Mouse (Mus musculus) CH12.LX (cell line): ENCODE data around the gene Mdk. TPM values are rescaled to one million over a fixed set of nuclear protein-coding genes. Genes with fewer than 3 reads are reported as not detected.

Experiments
- DNase-seq: peaks from one replicate; pipeline ENCODE4 v3.0.0-alpha.2; 2013; ENCODE audit errors: extremely low read depth
- H3K27ac ChIP-seq: 2 replicates; pipeline ENCODE4 v1.5.1; 2012; ENCODE audit warnings: low read depth, mild to moderate bottlenecking, control low read depth, moderate library complexity; ENCODE audit not compliant: insufficient read depth
- H3K27me3 ChIP-seq: replicated peaks from 2 replicates; pipeline ENCODE3; 2012; ENCODE audit warnings: inconsistent platforms
- H3K36me3 ChIP-seq, 2 experiments: replicated peaks in 1 of 2; 2 replicates each; pipeline versions ENCODE3 to v1.6.1; 2012; ENCODE audit warnings: inconsistent platforms in 1 of 2, low read length in 1 of 2, mild to moderate bottlenecking in 1 of 2, mixed read lengths in 1 of 2, moderate library complexity in 1 of 2; ENCODE audit not compliant: control insufficient read depth in 1 of 2, insufficient read depth in 1 of 2
- H3K4me1 ChIP-seq, 2 experiments: 2 replicates each; pipeline ENCODE4 v1.6.1; 2012; ENCODE audit warnings: inconsistent platforms in 1 of 2, moderate library complexity in 1 of 2; ENCODE audit not compliant: insufficient read depth in 2 of 2, control insufficient read depth in 1 of 2
- H3K4me2 ChIP-seq: 2 replicates; pipeline ENCODE4 v1.6.1; 2012; ENCODE audit warnings: low read depth, mild to moderate bottlenecking, control low read depth; ENCODE audit not compliant: poor library complexity, insufficient read depth, severe bottlenecking
- H3K4me3 ChIP-seq, 3 experiments: fragments of 150-350 bp in 1 of 3; sonication (generic) in 1 of 3; replicated peaks in 1 of 3; 2 replicates each; pipeline versions ENCODE3 to v1.5.1; 2011 to 2012; ENCODE audit warnings: low read depth in 2 of 3, low read length in 2 of 3, mild to moderate bottlenecking in 2 of 3, moderate library complexity in 2 of 3, control low read depth in 1 of 3, improper control_type of control experiment in 1 of 3, inconsistent platforms in 1 of 3, mixed read lengths in 1 of 3; ENCODE audit not compliant: poor library complexity in 1 of 3
- H3K79me2 ChIP-seq: replicated peaks from 2 replicates; pipeline ENCODE4 v1.6.1; 2012; ENCODE audit warnings: mild to moderate bottlenecking, moderate library complexity; ENCODE audit not compliant: control insufficient read depth, poor library complexity, insufficient read depth, severe bottlenecking; ENCODE audit errors: extremely low read depth
- H3K9ac ChIP-seq: 2 replicates; pipeline ENCODE4 v1.6.1; 2012; ENCODE audit warnings: low read depth, mild to moderate bottlenecking, control low read depth, moderate library complexity; ENCODE audit not compliant: insufficient read depth
- H3K9me3 ChIP-seq: replicated peaks from 2 replicates; pipeline ENCODE3; 2012; ENCODE audit warnings: low read length, inconsistent platforms, mixed read lengths
- CHD1 ChIP-seq: IDR thresholded peaks from 2 replicates; pipeline ENCODE4 v1.6.1; 2012; ENCODE audit warnings: low read depth, low read length, improper control_type of control experiment, inconsistent platforms
- CTCF ChIP-seq, 2 experiments: IDR thresholded peaks in 1 of 2; conservative IDR thresholded peaks in 1 of 2; 2 replicates each; pipeline ENCODE4 v1.5.1; 2011 to 2012; ENCODE audit warnings: low read depth in 2 of 2, low read length in 2 of 2, improper control_type of control experiment in 1 of 2, inconsistent platforms in 1 of 2, mild to moderate bottlenecking in 1 of 2, moderate library complexity in 1 of 2
- HCFC1 ChIP-seq: IDR thresholded peaks from 2 replicates; pipeline ENCODE4 v1.6.1; 2012; ENCODE audit warnings: low read depth, mild to moderate bottlenecking, inconsistent platforms, low read length, improper control_type of control experiment
- JUN ChIP-seq: IDR thresholded peaks from 2 replicates; pipeline ENCODE4 v1.6.1; 2011; ENCODE audit warnings: low read depth, mild to moderate bottlenecking, low read length, improper control_type of control experiment, moderate library complexity; ENCODE audit not compliant: insufficient read depth
- MAX ChIP-seq: IDR thresholded peaks from 2 replicates; pipeline ENCODE4 v1.6.1; 2011; ENCODE audit warnings: low read length, improper control_type of control experiment
- NRF1 ChIP-seq: IDR thresholded peaks from 2 replicates; pipeline ENCODE4 v1.6.1; 2014; ENCODE audit warnings: low read depth, mild to moderate bottlenecking, inconsistent platforms, low read length, improper control_type of control experiment, moderate library complexity
- RAD21 ChIP-seq: IDR thresholded peaks from 2 replicates; pipeline ENCODE4 v1.6.1; 2011; ENCODE audit warnings: low read depth, mild to moderate bottlenecking, low read length, improper control_type of control experiment, moderate library complexity
- SIN3A ChIP-seq: IDR thresholded peaks from 2 replicates; pipeline ENCODE4 v1.6.1; 2012; ENCODE audit warnings: low read length, improper control_type of control experiment, inconsistent platforms
- SMC3 ChIP-seq: IDR thresholded peaks from 2 replicates; pipeline ENCODE4 v1.6.1; 2011; ENCODE audit warnings: low read depth, low read length, improper control_type of control experiment
- TBP ChIP-seq: conservative IDR thresholded peaks from 2 replicates; pipeline ENCODE4 v1.6.1; 2011; ENCODE audit warnings: low read depth, low read length, improper control_type of control experiment
- USF2 ChIP-seq: conservative IDR thresholded peaks from 2 replicates; pipeline ENCODE4 v1.6.1; 2011; ENCODE audit warnings: low read depth, low read length, improper control_type of control experiment
- ZKSCAN1 ChIP-seq: IDR thresholded peaks from 2 replicates; pipeline ENCODE4 v1.6.1; 2012; ENCODE audit warnings: low read depth, inconsistent platforms, low read length, improper control_type of control experiment, borderline replicate concordance
- ZNF384 ChIP-seq: IDR thresholded peaks from 2 replicates; pipeline ENCODE4 v1.6.1; 2012; ENCODE audit warnings: low read depth, low read length, improper control_type of control experiment, inconsistent platforms
- dilution Hi-C: fragments of 300-500 bp; cut with MboI; formaldehyde crosslinking; loops from 2 replicates; pipeline ENCODE4 v1.14.3; 2020; ENCODE audit warnings: low sequenced_read_pairs; ENCODE audit not compliant: extremely low pct_unique_long_range_greater_than_20kb, extremely low pct_ligation_motif_present
- in situ Hi-C: fragments of 300-500 bp; cut with MboI; formaldehyde crosslinking; loops from 3 replicates; pipeline ENCODE4 v1.14.3; 2019; ENCODE audit warnings: low sequenced_read_pairs, low pct_ligation_motif_present, low pct_unique_long_range_greater_than_20kb, mixed read lengths
- polyA plus RNA-seq: library from polyadenylated mRNA; unstranded; fragments of >175 nt; gene quantifications from 2 replicates; pipeline ENCODE4 v1.2.1, GENCODE M21; 2012; ENCODE audit warnings: low read depth; ENCODE audit not compliant: insufficient read length
- total RNA-seq, 2 experiments: library from RNA; depleted of rRNA; stranded (reverse); fragments of 300-350 nt in 1 of 2; fragments of >200 nt in 1 of 2; gene quantifications; 2 replicates each; pipeline ENCODE4 v1.2.3; 2012 to 2014

Gene Mdk
- total and polyA plus RNA-seq, 3 experiments: 0.25 to 2.4 (median 0.34) TPM

GRCm38 (mm10) chr2:91929936-91930335 lies 2.2 kb downstream of the Mdk start:
- Histone ChIP-seq H3K27ac (no peak overlapping the region), H3K4me3 (no peak overlapping the region), H3K9me3 (no peaks in the 10 kb centered on the region), H3K36me3 (peaks cover 42 to 94% of the 10 kb centered on the region in 2 experiments), H3K4me2 (no peak overlapping the region), H3K9ac (no peak overlapping the region), H3K4me1 (peaks cover 3 to 42% of the 10 kb centered on the region in 2 experiments; a peak in 3 of 4 replicates), H3K27me3 (no peaks in the 10 kb centered on the region), H3K79me2 (no peaks in the 10 kb centered on the region)
- dilution Hi-C loops: no loop called here
- in situ Hi-C loops: loop anchor here (10.0 kb wide), 1 partner anchor 155 kb away; no protein-coding TSS in a partner anchor
- TF ChIP-seq TBP (no peak), ZKSCAN1 (no peak), SMC3 (peak; percentile 20; the same call in 1 of the 2 replicates), CHD1 (no peak), NRF1 (no peak), CTCF (conservative IDR thresholded peaks at IDR 0.05 in 1 of 2, IDR thresholded peaks at IDR 0.05 in 1 of 2; ENCODE audit: low read depth in 2 of 2, low read length in 2 of 2) (peak; percentile 42 to 66; a peak in 2 of 4 replicates), JUN (no peak), RAD21 (peak; percentile 9), MAX (0 out of 2 replicates have a peak, but pooled peaks have one; percentile 24), USF2 (no peak), HCFC1 (no peak), SIN3A (no peak)
- DNase-seq: peak; percentile 59

- peaks cover 3 to 47% of the 10 kb centered on the region in 2 experiments; a peak in 3 of 4 replicates for H3K4me1 ChIP-seq
- no peak for DNase-seq
- no peak overlapping the region for H3K4me3 ChIP-seq
- no peak overlapping the region for H3K4me2 ChIP-seq
- H3K27ac ChIP-seq: no peak overlapping the region
- no peaks in the 10 kb centered on the region for H3K27me3 ChIP-seq
- H3K9ac ChIP-seq: no peak overlapping the region
- in situ Hi-C loops: loop anchor here (10.0 kb wide), 1 partner anchor 155 kb away; no protein-coding TSS in a partner anchor
- dilution Hi-C loops: no loop called here
- H3K9me3 ChIP-seq: no peaks in the 10 kb centered on the region
- TF ChIP-seq SIN3A (no peak), ZNF384 (peak; percentile 48; the same call in 1 of the 2 replicates)
- H3K79me2 ChIP-seq: no peaks in the 10 kb centered on the region; the same call in 1 of the 2 replicates
- peaks cover 37 to 93% of the 10 kb centered on the region in 2 experiments for H3K36me3 ChIP-seq
Observed at GRCm38 (mm10) chr2:91929455-91929854, 2.6 kb downstream of the Mdk start.
